Comparison of ENCODE assay signal across 8 mouse cellular contexts in genomic region chr7:73608804-73609275, GRCm38 (mm10).
A peak's percentile ranks its signal among the peaks of the same experiment; 100 is the strongest.
DNase-seq lines count a peak whose midpoint lies in the region; ATAC-seq and TF ChIP-seq lines count a peak whose summit lies in the region.

No protein-coding gene starts in this region.

- 31% methylated on average over 5 of the region's 5 CpGs for WGBS in kidney, embryonic 14.5 days
- WGBS in bone marrow, adult 2 months: 3% methylated on average over 5 of the region's 5 CpGs
- WGBS in forebrain, embryonic 16.5 days: 3% methylated on average over 5 of the region's 5 CpGs

- TF ChIP-seq CTCF in bone marrow, adult 2 months (IDR thresholded peaks at IDR 0.05; ENCODE audit: control insufficient read depth, insufficient read depth, low read length): no peak

- H3K9me3 ChIP-seq in kidney, embryonic 14.5 days (ENCODE audit: control insufficient read depth, low read length): no peaks in the 10 kb centered on the region
- H3K9me3 ChIP-seq in forebrain, embryonic 16.5 days (ENCODE audit: control insufficient read depth, low read length): no peaks in the 10 kb centered on the region

- H3K4me2 ChIP-seq in kidney, embryonic 14.5 days (replicated peaks; ENCODE audit: low read depth, low read length): no peak overlapping the region; the same call in 1 of the 2 replicates
- peak overlapping the region; percentile 63 for H3K4me2 ChIP-seq in forebrain, embryonic 16.5 days (ENCODE audit: low read length)

- TF ChIP-seq POLR2A in bone marrow, adult 2 months (IDR thresholded peaks at IDR 0.05; ENCODE audit: borderline replicate concordance, control insufficient read depth, low read depth, low read length): no peak

- no peaks in the 10 kb centered on the region for H3K4me1 ChIP-seq in kidney, embryonic 14.5 days (ENCODE audit: control insufficient read depth, insufficient read depth, low read length)
- H3K4me1 ChIP-seq in bone marrow, adult 2 months (ENCODE audit: control insufficient read depth, insufficient read depth, low read length): peaks cover 2% of the 10 kb centered on the region; the same call in 1 of the 2 replicates
- peaks cover 7% of the 10 kb centered on the region for H3K4me1 ChIP-seq in forebrain, embryonic 16.5 days (replicated peaks; ENCODE audit: control insufficient read depth, insufficient read depth, low read length)

- peak overlapping the region; percentile 91; the same call in 1 of the 2 replicates for H3K27ac ChIP-seq in kidney, embryonic 14.5 days (ENCODE audit: low read depth, low read length)
- H3K27ac ChIP-seq in bone marrow, adult 2 months (ENCODE audit: control insufficient read depth, insufficient read depth, low read depth, low read length, poor library complexity): peak overlapping the region; percentile 63; the same call in 1 of the 2 replicates
- peak overlapping the region; percentile 97 for H3K27ac ChIP-seq in forebrain, embryonic 16.5 days (ENCODE audit: low read length)

- no peak overlapping the region for H3K4me3 ChIP-seq in kidney, embryonic 14.5 days (ENCODE audit: low read length)
- peak overlapping the region; percentile 65 for H3K4me3 ChIP-seq in bone marrow, adult 2 months (replicated peaks; ENCODE audit: control insufficient read depth, low read depth, low read length)
- no peak overlapping the region; the same call in 1 of the 2 replicates for H3K4me3 ChIP-seq in forebrain, embryonic 16.5 days (replicated peaks; ENCODE audit: low read length)

- DNase-seq in kidney, adult 18-20 months: no peak
- peak; percentile 37 for DNase-seq in lung, postnatal 36 days
- DNase-seq in cerebellum, postnatal 10 days: no peak
- no peak for DNase-seq in right cerebral cortex, adult 18-20 months
- no peak for DNase-seq in cerebellum, postnatal 4 days (ENCODE audit: low spot score in 2 of 2)

- no peaks in the 10 kb centered on the region for H3K27me3 ChIP-seq in kidney, embryonic 14.5 days (ENCODE audit: control insufficient read depth, insufficient read depth, low read length)
- no peaks in the 10 kb centered on the region for H3K27me3 ChIP-seq in forebrain, embryonic 16.5 days (replicated peaks; ENCODE audit: control insufficient read depth, insufficient read depth, low read length)

- no peak for ATAC-seq in kidney, embryonic 14.5 days (ENCODE audit: low FRiP score, low TSS enrichment)
- ATAC-seq in forebrain, embryonic 16.5 days: no peak

- no peaks in the 10 kb centered on the region for H3K36me3 ChIP-seq in kidney, embryonic 14.5 days (ENCODE audit: control insufficient read depth, insufficient read depth, low read length)
- no peaks in the 10 kb centered on the region for H3K36me3 ChIP-seq in forebrain, embryonic 16.5 days (ENCODE audit: control insufficient read depth, insufficient read depth)

- H3K9ac ChIP-seq in kidney, embryonic 14.5 days (ENCODE audit: low read depth, low read length): 0 out of 2 replicates have a peak overlapping the region, but pooled peaks have one; percentile 37
- H3K9ac ChIP-seq in forebrain, embryonic 16.5 days (replicated peaks; ENCODE audit: low read depth, low read length): peak overlapping the region; percentile 49; the same call in 1 of the 2 replicates
